ENCODE assay signal across 15 mouse cellular contexts in genomic region chr8:93950133-93950532, GRCm38 (mm10).
"Had no signal": no experiment of that assay in that cellular context is flagged by ENCODE, and none has a peak within 500 bp of the region (broad histone marks: within the 10 kb centered on the region; RNA-seq: fewer than 3 reads in every experiment).

No protein-coding gene starts in this region.

- DNase-seq: kidney, postnatal 25 days; liver, embryonic 13.5 days; lung, adult 2 months; lung, postnatal 14 days; lung, postnatal 4 days; midbrain, embryonic 14.5 days; right cerebral cortex, adult 18-20 months; right cerebral cortex, postnatal 14 days; right cerebral cortex, postnatal 4 days; thymus, adult 18-20 months; thymus, postnatal 36 days had no signal

- H3K4me3 ChIP-seq: liver, embryonic 13.5 days; neural tube, embryonic 12.5 days; neural tube, embryonic 15.5 days had no signal

- H3K4me1 ChIP-seq: liver, embryonic 13.5 days; neural tube, embryonic 12.5 days; neural tube, embryonic 15.5 days had no signal

- H3K36me3 ChIP-seq: liver, embryonic 13.5 days had no signal

- H3K9ac ChIP-seq: liver, embryonic 13.5 days; neural tube, embryonic 12.5 days; neural tube, embryonic 15.5 days had no signal

- H3K4me2 ChIP-seq: liver, embryonic 13.5 days; midbrain, embryonic 11.5 days; neural tube, embryonic 12.5 days; neural tube, embryonic 15.5 days had no signal

- H3K27ac ChIP-seq: kidney, postnatal 0 days; liver, embryonic 13.5 days; neural tube, embryonic 12.5 days; neural tube, embryonic 15.5 days had no signal

- H3K9me3 ChIP-seq: liver, embryonic 13.5 days; neural tube, embryonic 12.5 days; neural tube, embryonic 15.5 days had no signal

- H3K27me3 ChIP-seq: liver, embryonic 13.5 days; neural tube, embryonic 12.5 days; neural tube, embryonic 15.5 days had no signal
